Mouse (Mus musculus) intestine, embryonic 16.5 days (tissue): Measurements from ENCODE around the gene Bcl2l15. TPM values are rescaled to one million over a fixed set of nuclear protein-coding genes. Genes with fewer than 3 reads are reported as not detected.
"Not testable (repeated sequence)": the region's sequence is repeated elsewhere in the genome, so short reads cannot be mapped to it uniquely, and the experiment has no call there.

ENCODE experiments used
- ATAC-seq: fragments of 200-750 bp; cut with Nextera tagmentation; 2 replicates; pipeline ENCODE4 v1.8.0; 2017; ENCODE audit warnings: moderate TSS enrichment, moderate library complexity
- H3K27ac ChIP-seq: fragments of 300-500 bp; sonication (generic); 2 replicates; pipeline ENCODE4 v1.5.1; 2014; ENCODE audit warnings: mild to moderate bottlenecking, low read length
- H3K27me3 ChIP-seq: fragments of 300-500 bp; sonication (generic); replicated peaks from 2 replicates; pipeline ENCODE4 v1.6.1; 2014; ENCODE audit warnings: low read length, control low read depth, mixed read lengths; ENCODE audit not compliant: control insufficient read depth, insufficient read depth
- H3K36me3 ChIP-seq: fragments of 300-500 bp; sonication (generic); 2 replicates; pipeline ENCODE4 v1.6.1; 2014; ENCODE audit warnings: low read length, control low read depth; ENCODE audit not compliant: control insufficient read depth, insufficient read depth
- H3K4me1 ChIP-seq: fragments of 300-500 bp; sonication (generic); 2 replicates; pipeline ENCODE4 v1.6.1; 2014; ENCODE audit warnings: low read length, control low read depth, mixed read lengths; ENCODE audit not compliant: control insufficient read depth, insufficient read depth
- H3K4me2 ChIP-seq: fragments of 300-500 bp; sonication (generic); 2 replicates; pipeline ENCODE4 v1.6.1; 2014; ENCODE audit warnings: low read depth, low read length, control low read depth
- H3K4me3 ChIP-seq: fragments of 300-500 bp; sonication (generic); 2 replicates; pipeline ENCODE4 v1.5.1; 2014; ENCODE audit warnings: mild to moderate bottlenecking, low read length
- H3K9ac ChIP-seq: fragments of 300-500 bp; sonication (generic); 2 replicates; pipeline ENCODE4 v1.6.1; 2014; ENCODE audit warnings: low read depth, low read length
- H3K9me3 ChIP-seq: fragments of 300-500 bp; sonication (generic); 2 replicates; pipeline ENCODE4 v1.6.1; 2016; ENCODE audit warnings: low read length, control low read depth; ENCODE audit not compliant: control insufficient read depth
- WGBS: fragments of 180-500 bp; shearing (Covaris S2); extraction: QIAGEN DNeasy Blood & Tissue Kit; methylation state at CpG from one replicate; pipeline ENCODE4 v1.1.7; 2014; 5-methylcytosine and 5-hydroxymethylcytosine counted together
- polyA plus RNA-seq: library from polyadenylated mRNA; unstranded; fragments of >200 nt; fragmentation: Nextera tagmentation; extraction: Ambion mirVana; gene quantifications from 2 replicates; pipeline ENCODE4 v1.2.1, GENCODE M21; 2015

The Bcl2l15 gene
- polyA plus RNA-seq, 1 experiment from 2014 or later, result 14.2 TPM

- Histone ChIP-seq H3K4me3 (no peak overlapping the region), H3K36me3 (no peaks in the 10 kb centered on the region), H3K9me3 (0 out of 2 replicates have a peak, but pooled peaks cover 4% of the 10 kb centered on the region), H3K9ac (no peak overlapping the region), H3K4me1 (no peaks in the 10 kb centered on the region), H3K27me3 (no peaks in the 10 kb centered on the region), H3K27ac (no peak overlapping the region), H3K4me2 (no peak overlapping the region)
- ATAC-seq, result no peak
- WGBS, result 93% methylated on average over 6 of the region's 6 CpGs
These were observed 7.3 kb downstream of the Bcl2l15 start for GRCm38 (mm10) chr3:103839711-103840110.

- H3K9ac ChIP-seq, H3K27me3 ChIP-seq, H3K36me3 ChIP-seq, H3K4me2 ChIP-seq, H3K9me3 ChIP-seq, ATAC-seq, H3K4me1 ChIP-seq, H3K4me3 ChIP-seq, H3K27ac ChIP-seq: not testable (repeated sequence)
- 80% methylated on average over 3 of the region's 3 CpGs for WGBS
These were observed 7.8 kb downstream of the Bcl2l15 start for GRCm38 (mm10) chr3:103840195-103840594.

- not testable (repeated sequence) for H3K4me3 ChIP-seq, H3K9ac ChIP-seq, H3K36me3 ChIP-seq, H3K27ac ChIP-seq, H3K27me3 ChIP-seq, ATAC-seq, H3K4me1 ChIP-seq, H3K9me3 ChIP-seq, H3K4me2 ChIP-seq
- 90% methylated on average over 7 of the region's 7 CpGs for WGBS
These were observed 8.5 kb downstream of the Bcl2l15 start for GRCm38 (mm10) chr3:103840946-103841345.

GRCm38 (mm10) chr3:103850644-103851363 lies 18.4 kb downstream of the Bcl2l15 start:
- 74% methylated on average over 9 of the region's 9 CpGs for WGBS
- Histone ChIP-seq H3K27me3 (no peaks in the 10 kb centered on the region), H3K27ac (no peak overlapping the region), H3K9ac (no peak overlapping the region), H3K9me3 (no peaks in the 10 kb centered on the region), H3K4me3 (no peak overlapping the region), H3K36me3 (no peaks in the 10 kb centered on the region), H3K4me1 (no peaks in the 10 kb centered on the region), H3K4me2 (no peak overlapping the region)
- peak; percentile 82 for ATAC-seq

GRCm38 (mm10) chr3:103851481-103851880 lies 19.1 kb downstream of the Bcl2l15 start:
- H3K4me3 ChIP-seq, result no peak overlapping the region
- H3K27ac ChIP-seq, result no peak overlapping the region
- WGBS, result 90% methylated on average over 6 of the region's 6 CpGs
- no peak overlapping the region for H3K4me2 ChIP-seq
- H3K27me3 ChIP-seq, result no peaks in the 10 kb centered on the region
- no peaks in the 10 kb centered on the region for H3K36me3 ChIP-seq
- H3K4me1 ChIP-seq, result no peaks in the 10 kb centered on the region
- H3K9ac ChIP-seq, result no peak overlapping the region
- no peak for ATAC-seq
- no peaks in the 10 kb centered on the region for H3K9me3 ChIP-seq

- Histone ChIP-seq H3K27me3 (no peaks in the 10 kb centered on the region), H3K9me3 (no peaks in the 10 kb centered on the region), H3K36me3 (no peaks in the 10 kb centered on the region), H3K4me3 (no peak overlapping the region), H3K4me2 (no peak overlapping the region), H3K4me1 (no peaks in the 10 kb centered on the region), H3K27ac (no peak overlapping the region), H3K9ac (no peak overlapping the region)
- WGBS, result 92% methylated on average over 8 of the region's 8 CpGs
- ATAC-seq, result no peak
These were observed 19.5 kb downstream of the Bcl2l15 start for GRCm38 (mm10) chr3:103851882-103852281.

- Histone ChIP-seq H3K4me3 (no peak overlapping the region), H3K27me3 (no peaks in the 10 kb centered on the region), H3K4me1 (no peaks in the 10 kb centered on the region), H3K9ac (no peak overlapping the region), H3K27ac (no peak overlapping the region), H3K36me3 (no peaks in the 10 kb centered on the region), H3K9me3 (no peaks in the 10 kb centered on the region), H3K4me2 (no peak overlapping the region)
- ATAC-seq, result no peak
- WGBS, result 65% methylated on average over 3 of the region's 3 CpGs
These were observed 20.3 kb downstream of the Bcl2l15 start for GRCm38 (mm10) chr3:103852565-103853299.

GRCm38 (mm10) chr3:103853804-103854203 lies 21.4 kb downstream of the Bcl2l15 start:
- ATAC-seq, result no peak
- no peaks in the 10 kb centered on the region for H3K36me3 ChIP-seq
- H3K4me2 ChIP-seq, result no peak overlapping the region
- no peaks in the 10 kb centered on the region for H3K9me3 ChIP-seq
- H3K27me3 ChIP-seq, result no peaks in the 10 kb centered on the region
- H3K4me3 ChIP-seq, result no peak overlapping the region
- no peaks in the 10 kb centered on the region for H3K4me1 ChIP-seq
- WGBS, result 51% methylated on average over 8 of the region's 8 CpGs
- H3K27ac ChIP-seq, result no peak overlapping the region
- no peak overlapping the region for H3K9ac ChIP-seq

GRCm38 (mm10) chr3:103857036-103857805 lies 24.8 kb downstream of the Bcl2l15 start:
- no peaks in the 10 kb centered on the region for H3K27me3 ChIP-seq
- no peak overlapping the region for H3K9ac ChIP-seq
- WGBS, result 88% methylated on average over 7 of the region's 7 CpGs
- no peaks in the 10 kb centered on the region for H3K36me3 ChIP-seq
- H3K9me3 ChIP-seq, result no peaks in the 10 kb centered on the region
- H3K4me2 ChIP-seq, result no peak overlapping the region
- no peak for ATAC-seq
- no peaks in the 10 kb centered on the region for H3K4me1 ChIP-seq
- H3K27ac ChIP-seq, result no peak overlapping the region
- no peak overlapping the region for H3K4me3 ChIP-seq
